Mouse (Mus musculus) bone marrow, adult 2 months (tissue): Measurements from ENCODE around the gene Iqsec1.

Experiments used
- CTCF ChIP-seq: fragments of 200-500 bp; IDR thresholded peaks from 2 replicates; pipeline ENCODE4 v1.5.1; 2011; ENCODE audit warnings: low read length, control low read depth; ENCODE audit not compliant: control insufficient read depth, insufficient read depth
- POLR2A ChIP-seq: fragments of 200-500 bp; IDR thresholded peaks from 2 replicates; pipeline ENCODE4 v1.6.1; 2011; ENCODE audit warnings: low read depth, mild to moderate bottlenecking, control low read depth, low read length, borderline replicate concordance; ENCODE audit not compliant: control insufficient read depth

DNA sequence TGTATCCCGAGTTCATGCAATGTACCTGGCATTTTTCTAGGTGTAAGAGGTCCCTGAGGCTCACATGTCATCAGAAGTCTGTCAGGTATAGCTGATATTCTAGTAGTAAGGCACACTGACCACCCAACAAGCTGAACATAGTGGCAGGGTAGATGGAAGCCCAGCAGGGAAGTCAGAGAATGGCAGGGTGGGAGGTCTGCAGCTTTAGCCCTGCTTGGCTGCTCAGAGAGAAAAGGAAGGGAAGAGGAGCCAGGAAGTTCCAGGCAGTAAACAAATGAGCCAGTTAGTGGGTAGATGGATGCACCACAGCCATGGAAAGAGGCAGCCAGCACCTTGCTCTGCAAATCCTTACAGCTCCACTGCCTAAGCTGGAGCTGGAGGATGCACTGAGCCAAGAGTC, 181.7 kb downstream of the Iqsec1 start:
- TF ChIP-seq CTCF: no peak
- no peak for TF ChIP-seq POLR2A
